Mouse (Mus musculus): Measurements from ENCODE around the gene Ankrd7. TPM values are rescaled to one million over a fixed set of nuclear protein-coding genes. Genes with fewer than 3 reads are reported as not detected.
"Not testable (repeated sequence)": the region's sequence is repeated elsewhere in the genome, so short reads cannot be mapped to it uniquely, and the experiment has no call there.

The Ankrd7 gene
- 1.1 and 1.3 TPM in 2 replicates for polyA plus RNA-seq (2011; ENCODE audit: insufficient read depth, insufficient read length, low replicate concordance, missing spikeins)

GRCm38 (mm10) chr6:18866018-18866417 lies at the start of gene Ankrd7:
Gene Ankrd7, plus strand, starts transcription at chr6:18866318.
- TF ChIP-seq POLR2A (IDR thresholded peaks at IDR 0.05; ENCODE audit: borderline replicate concordance, control insufficient read depth, low read depth, low read length) = no peak
- no peak for TF ChIP-seq CTCF (IDR thresholded peaks at IDR 0.05; ENCODE audit: control insufficient read depth, insufficient read depth, low read length)
- Histone ChIP-seq H3K4me1 (ENCODE audit: control insufficient read depth, insufficient read depth, low read length) (no peaks in the 10 kb centered on the region), H3K27ac (ENCODE audit: control insufficient read depth, insufficient read depth, low read depth, low read length, poor library complexity) (no peak within 1 kb of the TSS), H3K4me3 (replicated peaks; ENCODE audit: control insufficient read depth, low read depth, low read length) (no peak within 1 kb of the TSS)
- 85% methylated on average over 8 of the region's 8 CpGs for WGBS

- Histone ChIP-seq H3K4me3 (replicated peaks; ENCODE audit: control insufficient read depth, low read depth, low read length) (no peak overlapping the region), H3K4me1 (ENCODE audit: control insufficient read depth, insufficient read depth, low read length) (no peaks in the 10 kb centered on the region), H3K27ac (ENCODE audit: control insufficient read depth, insufficient read depth, low read depth, low read length, poor library complexity) (no peak overlapping the region)
- TF ChIP-seq CTCF (IDR thresholded peaks at IDR 0.05; ENCODE audit: control insufficient read depth, insufficient read depth, low read length) (no peak), POLR2A (IDR thresholded peaks at IDR 0.05; ENCODE audit: borderline replicate concordance, control insufficient read depth, low read depth, low read length) (no peak)
- 18% methylated on average over 4 of the region's 4 CpGs for WGBS
These were observed 46.8 kb upstream of the Ankrd7 start for GRCm38 (mm10) chr6:18819343-18819742.

- no peak overlapping the region for H3K27ac ChIP-seq (ENCODE audit: control insufficient read depth, insufficient read depth, low read depth, low read length, poor library complexity)
- WGBS = 69% methylated on average over 4 of the region's 4 CpGs
- H3K4me3 ChIP-seq (replicated peaks; ENCODE audit: control insufficient read depth, low read depth, low read length) = no peak overlapping the region
- H3K4me1 ChIP-seq (ENCODE audit: control insufficient read depth, insufficient read depth, low read length) = no peaks in the 10 kb centered on the region
- no peak for TF ChIP-seq CTCF (IDR thresholded peaks at IDR 0.05; ENCODE audit: control insufficient read depth, insufficient read depth, low read length)
- no peak for TF ChIP-seq POLR2A (IDR thresholded peaks at IDR 0.05; ENCODE audit: borderline replicate concordance, control insufficient read depth, low read depth, low read length)
These were observed 45.9 kb upstream of the Ankrd7 start for GRCm38 (mm10) chr6:18820246-18820645.

- 71% methylated on average over 1 of the region's 1 CpGs for WGBS
- no peak overlapping the region for H3K4me3 ChIP-seq (replicated peaks; ENCODE audit: control insufficient read depth, low read depth, low read length)
- H3K27ac ChIP-seq (ENCODE audit: control insufficient read depth, insufficient read depth, low read depth, low read length, poor library complexity) = no peak overlapping the region
- H3K4me1 ChIP-seq (ENCODE audit: control insufficient read depth, insufficient read depth, low read length) = no peaks in the 10 kb centered on the region
- TF ChIP-seq CTCF (IDR thresholded peaks at IDR 0.05; ENCODE audit: control insufficient read depth, insufficient read depth, low read length) = no peak
- no peak for TF ChIP-seq POLR2A (IDR thresholded peaks at IDR 0.05; ENCODE audit: borderline replicate concordance, control insufficient read depth, low read depth, low read length)
These were observed 43.3 kb upstream of the Ankrd7 start for GRCm38 (mm10) chr6:18822812-18823211.

GRCm38 (mm10) chr6:18832958-18833357 lies 33.2 kb upstream of the Ankrd7 start:
- Histone ChIP-seq H3K4me1 (ENCODE audit: control insufficient read depth, insufficient read depth, low read length) (no peaks in the 10 kb centered on the region), H3K4me3 (replicated peaks; ENCODE audit: control insufficient read depth, low read depth, low read length) (no peak overlapping the region), H3K27ac (ENCODE audit: control insufficient read depth, insufficient read depth, low read depth, low read length, poor library complexity) (no peak overlapping the region)
- no peak for TF ChIP-seq CTCF (IDR thresholded peaks at IDR 0.05; ENCODE audit: control insufficient read depth, insufficient read depth, low read length)
- no peak for TF ChIP-seq POLR2A (IDR thresholded peaks at IDR 0.05; ENCODE audit: borderline replicate concordance, control insufficient read depth, low read depth, low read length)
- 78% methylated on average over 1 of the region's 1 CpGs for WGBS

- H3K4me1 ChIP-seq (ENCODE audit: control insufficient read depth, insufficient read depth, low read length); H3K27ac ChIP-seq (ENCODE audit: control insufficient read depth, insufficient read depth, low read depth, low read length, poor library complexity): not testable (repeated sequence)
- WGBS = 25% methylated on average over 4 of the region's 11 CpGs
These were observed 21.6 kb upstream of the Ankrd7 start for GRCm38 (mm10) chr6:18844529-18844928.

GRCm38 (mm10) chr6:18845571-18845970 lies 20.5 kb upstream of the Ankrd7 start:
- not testable (repeated sequence) for H3K4me3 ChIP-seq (replicated peaks; ENCODE audit: control insufficient read depth, low read depth, low read length); H3K4me1 ChIP-seq (ENCODE audit: control insufficient read depth, insufficient read depth, low read length); H3K27ac ChIP-seq (ENCODE audit: control insufficient read depth, insufficient read depth, low read depth, low read length, poor library complexity)
- 0% methylated on average over 5 of the region's 7 CpGs for WGBS

More at GRCm38 (mm10) chr6:18844529-18844928, 21.6 kb upstream of the Ankrd7 start:
- H3K4me3 ChIP-seq (replicated peaks; ENCODE audit: control insufficient read depth, low read depth, low read length) = not testable (repeated sequence)

- H3K27ac ChIP-seq (ENCODE audit: control insufficient read depth, insufficient read depth, low read depth, low read length, poor library complexity) = peak within 1 kb of the TSS; percentile 29
- 1% methylated on average over 37 of the region's 37 CpGs for WGBS
- TF ChIP-seq POLR2A (IDR thresholded peaks at IDR 0.05; ENCODE audit: borderline replicate concordance, control insufficient read depth, low read depth, low read length) (peak; percentile 80; the same call in 1 of the 2 replicates), CTCF (IDR thresholded peaks at IDR 0.05; ENCODE audit: control insufficient read depth, insufficient read depth, low read length) (no peak)
- H3K4me3 ChIP-seq (replicated peaks; ENCODE audit: control insufficient read depth, low read depth, low read length) = peak within 1 kb of the TSS; percentile 75
- no peaks in the 10 kb centered on the region for H3K4me1 ChIP-seq (ENCODE audit: control insufficient read depth, insufficient read depth, low read length)
These were observed 17.9 kb upstream of the Ankrd7 start, which contains the start of gene Lsm8 for GRCm38 (mm10) chr6:18848051-18848701. Gene Lsm8, plus strand, starts transcription at chr6:18848579.

GRCm38 (mm10) chr6:18848702-18849061 lies 17.4 kb upstream of the Ankrd7 start:
- TF ChIP-seq POLR2A (IDR thresholded peaks at IDR 0.05; ENCODE audit: borderline replicate concordance, control insufficient read depth, low read depth, low read length) (no peak), CTCF (IDR thresholded peaks at IDR 0.05; ENCODE audit: control insufficient read depth, insufficient read depth, low read length) (no peak)
- peak overlapping the region; percentile 29; the same call in 1 of the 2 replicates for H3K27ac ChIP-seq (ENCODE audit: control insufficient read depth, insufficient read depth, low read depth, low read length, poor library complexity)
- 1% methylated on average over 28 of the region's 28 CpGs for WGBS
- H3K4me1 ChIP-seq (ENCODE audit: control insufficient read depth, insufficient read depth, low read length) = no peaks in the 10 kb centered on the region
- peak overlapping the region; percentile 75 for H3K4me3 ChIP-seq (replicated peaks; ENCODE audit: control insufficient read depth, low read depth, low read length)
